Mouse (Mus musculus): ENCODE data around the gene Chmp5.

Gene Chmp5

DNA sequence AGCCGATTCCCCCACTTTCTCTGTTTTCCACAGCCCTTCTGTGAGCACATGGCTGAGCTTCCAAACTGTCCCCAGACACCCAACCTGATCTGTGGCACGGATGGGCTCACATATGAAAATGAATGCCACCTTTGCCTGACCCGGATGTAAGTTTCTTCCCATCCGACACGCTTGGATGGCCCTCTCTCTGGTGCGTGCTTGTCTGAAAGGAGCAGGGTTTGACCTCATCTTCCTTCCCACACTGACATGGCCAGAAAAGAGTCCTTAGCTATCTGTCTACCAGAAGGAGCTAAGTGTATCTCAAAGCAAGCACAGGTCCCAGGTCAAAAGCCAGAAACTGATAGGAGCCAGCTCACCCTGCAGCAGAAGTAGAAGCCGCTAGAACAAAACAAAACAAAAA is 19.2 kb upstream of the Chmp5 start:
- no peak; the same call in 1 of the 2 replicates for TF ChIP-seq GATA4 (IDR thresholded peaks at IDR 0.05; ENCODE audit: insufficient replicate concordance, low read length)

DNA sequence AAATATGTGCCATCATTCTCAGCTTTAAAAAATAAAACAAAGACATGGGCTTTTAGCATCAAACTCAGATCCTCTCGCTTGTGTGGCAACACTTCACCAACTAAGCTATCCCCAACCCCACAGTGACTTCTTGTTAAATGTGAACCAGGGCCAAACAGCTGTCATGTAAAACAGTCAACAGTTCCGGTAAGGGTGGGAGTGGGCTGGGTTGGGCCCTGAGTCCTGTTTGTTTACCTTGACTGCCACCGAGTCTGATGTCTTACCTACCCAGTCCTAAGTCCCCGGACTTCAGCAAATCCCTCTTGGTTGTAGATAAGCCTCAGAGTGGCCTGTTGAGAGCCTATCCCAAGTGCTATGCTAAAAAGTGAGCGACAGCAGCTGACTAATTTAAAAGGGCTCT is 14.5 kb upstream of the Chmp5 start:
- no peak for TF ChIP-seq GATA4 (IDR thresholded peaks at IDR 0.05; ENCODE audit: insufficient replicate concordance, low read length)

DNA sequence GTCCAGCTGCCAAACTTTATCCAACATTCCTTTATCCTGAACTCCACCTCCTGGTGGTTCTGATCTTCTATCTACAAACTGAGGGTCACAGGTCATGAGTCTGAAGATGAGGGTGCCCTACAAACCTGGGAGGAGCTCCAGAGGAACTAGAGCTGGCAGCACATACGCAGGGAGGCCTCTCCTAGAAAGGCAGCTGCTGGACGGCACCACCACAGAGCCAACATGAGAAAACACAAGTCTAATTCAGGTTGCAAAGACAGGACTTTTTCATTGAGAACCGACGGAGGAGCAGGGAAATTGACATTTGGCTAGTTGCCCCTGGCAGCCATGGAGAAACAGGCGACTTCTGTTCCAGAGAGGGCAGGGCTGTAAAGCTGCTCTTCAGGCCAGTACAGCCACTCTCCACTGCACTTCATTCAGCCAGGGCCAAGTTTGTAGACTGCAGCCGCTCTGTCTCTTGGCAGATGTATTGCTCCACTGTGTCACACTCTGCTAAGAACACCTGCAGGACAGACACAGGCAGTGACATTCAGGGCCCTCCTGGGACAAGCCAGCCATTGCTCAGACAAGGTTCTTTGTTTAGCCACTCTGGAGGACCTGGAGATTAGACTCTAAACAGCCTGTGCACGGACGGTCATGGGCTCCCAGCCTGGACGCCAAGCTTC is 11.9 kb upstream of the Chmp5 start:
- TF ChIP-seq GATA4 (IDR thresholded peaks at IDR 0.05; ENCODE audit: insufficient replicate concordance, low read length): no peak

DNA sequence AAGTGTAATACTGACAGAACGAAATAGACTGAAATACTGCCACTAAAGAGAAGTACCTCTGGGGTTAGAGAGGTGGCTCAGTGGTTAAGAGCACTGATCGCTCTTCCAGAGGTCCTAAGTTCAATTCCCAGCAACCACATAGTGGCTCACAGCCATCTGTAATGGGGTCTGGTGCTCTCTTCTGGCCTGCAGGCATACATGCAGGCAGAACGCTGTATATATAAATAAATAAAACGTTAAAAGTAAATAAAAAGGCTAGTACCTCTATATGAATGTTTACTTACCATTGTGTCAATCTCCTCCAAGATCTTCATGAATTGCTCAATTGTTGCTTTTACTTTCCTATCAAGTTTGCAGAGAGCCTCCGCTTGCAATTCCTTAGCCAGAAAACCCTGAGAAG is 9.4 kb upstream of the Chmp5 start:
- no peak for TF ChIP-seq GATA4 (IDR thresholded peaks at IDR 0.05; ENCODE audit: insufficient replicate concordance, low read length)

DNA sequence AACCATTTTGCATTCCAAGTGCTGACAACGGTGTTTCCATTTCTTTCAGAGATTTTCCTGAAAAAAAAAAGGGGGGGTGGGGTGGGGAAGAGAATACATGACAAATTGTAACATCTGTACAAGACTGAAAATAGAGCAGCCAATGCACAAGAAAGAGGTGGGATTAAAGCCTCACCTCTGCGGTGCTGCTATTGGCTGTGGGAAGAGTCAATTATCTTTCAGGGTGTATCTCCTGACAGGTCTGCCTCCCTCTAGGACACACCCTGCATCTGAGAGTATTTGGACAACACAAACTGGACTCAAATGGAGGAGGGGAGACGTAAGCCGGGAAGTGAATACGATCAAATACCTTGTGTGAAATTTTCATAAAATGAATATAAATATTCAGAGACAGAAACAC is 4.6 kb upstream of the Chmp5 start:
- no peak for TF ChIP-seq GATA4 (IDR thresholded peaks at IDR 0.05; ENCODE audit: insufficient replicate concordance, low read length)

DNA sequence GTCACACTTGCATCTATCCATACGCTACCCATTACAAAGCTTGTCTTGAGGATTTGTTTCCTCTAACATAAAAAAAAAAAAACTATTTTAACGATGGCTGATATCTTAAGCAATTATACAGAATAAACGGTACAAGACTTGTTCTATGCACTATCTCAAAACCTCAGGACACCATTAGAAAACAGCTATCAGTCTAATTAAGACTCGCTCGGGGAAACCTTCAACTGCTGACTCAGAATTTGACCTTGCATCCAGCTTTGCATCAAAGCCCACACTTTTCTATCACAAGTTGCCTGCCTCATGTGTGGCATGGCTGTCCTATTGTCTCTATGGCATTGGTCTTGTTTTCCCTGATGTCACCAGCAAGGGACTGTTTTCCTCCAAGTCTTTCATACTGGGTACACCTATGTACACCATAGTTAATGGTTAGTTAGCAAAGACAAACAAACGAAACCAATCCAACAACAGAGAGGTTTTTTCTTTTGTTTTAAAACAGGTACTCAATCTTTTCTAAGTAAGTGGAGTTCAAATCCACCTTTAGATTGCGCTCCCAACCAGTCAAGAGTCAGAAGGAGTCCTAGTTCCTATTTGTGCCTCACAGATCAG is 1.6 kb upstream of the Chmp5 start:
- TF ChIP-seq GATA4 (IDR thresholded peaks at IDR 0.05; ENCODE audit: insufficient replicate concordance, low read length): no peak

DNA sequence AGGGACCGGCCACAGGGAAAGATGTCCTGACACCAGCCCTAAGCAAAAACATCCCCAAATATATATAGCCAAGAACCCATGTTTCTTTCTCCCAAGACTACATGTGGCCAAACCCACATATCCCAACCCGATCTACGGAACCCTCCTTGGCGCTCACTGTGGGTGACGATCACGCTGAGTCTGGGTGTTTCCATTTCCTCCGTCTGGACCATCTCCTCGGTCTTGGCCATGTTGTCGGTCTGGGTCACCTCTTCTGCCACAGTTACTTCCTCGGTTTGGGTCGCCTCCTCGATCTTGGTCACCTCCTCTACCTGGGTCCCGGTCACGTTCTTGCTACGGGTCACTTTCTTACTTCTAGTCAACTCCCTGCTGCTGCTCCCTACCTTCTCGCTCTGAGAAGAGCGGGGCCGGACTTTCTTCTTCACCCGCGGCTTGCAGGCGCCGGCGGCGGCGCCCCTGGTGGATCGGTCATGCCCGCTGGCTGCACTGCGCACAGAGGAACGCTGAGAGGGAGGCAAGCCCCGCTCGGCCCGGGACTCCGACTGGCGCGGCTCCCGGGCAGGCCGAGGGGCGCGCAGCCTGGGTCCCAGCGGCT is 545 bp upstream of the Chmp5 start:
- no peak for TF ChIP-seq GATA4 (IDR thresholded peaks at IDR 0.05; ENCODE audit: insufficient replicate concordance, low read length)

DNA sequence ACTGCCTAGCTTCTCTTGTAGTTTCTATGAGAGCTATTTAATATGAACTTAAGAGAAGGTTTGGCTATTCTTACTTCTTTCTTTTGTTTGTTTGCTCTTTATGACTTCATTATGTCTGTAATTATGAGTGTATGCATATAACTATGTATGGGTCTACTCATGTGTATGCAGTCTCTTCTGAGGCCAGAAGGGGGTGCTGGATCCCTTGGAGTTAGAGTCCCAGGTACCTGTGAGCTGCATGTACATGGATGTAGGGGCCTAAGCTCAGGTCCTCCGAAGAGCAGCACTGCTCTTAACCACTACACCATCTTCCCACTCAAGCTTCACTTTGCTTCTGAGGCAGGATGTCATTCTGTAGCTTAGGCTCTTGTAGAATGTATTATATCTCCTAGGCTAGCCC is 5.3 kb downstream of the Chmp5 start:
- TF ChIP-seq GATA4 (IDR thresholded peaks at IDR 0.05; ENCODE audit: insufficient replicate concordance, low read length): no peak

DNA sequence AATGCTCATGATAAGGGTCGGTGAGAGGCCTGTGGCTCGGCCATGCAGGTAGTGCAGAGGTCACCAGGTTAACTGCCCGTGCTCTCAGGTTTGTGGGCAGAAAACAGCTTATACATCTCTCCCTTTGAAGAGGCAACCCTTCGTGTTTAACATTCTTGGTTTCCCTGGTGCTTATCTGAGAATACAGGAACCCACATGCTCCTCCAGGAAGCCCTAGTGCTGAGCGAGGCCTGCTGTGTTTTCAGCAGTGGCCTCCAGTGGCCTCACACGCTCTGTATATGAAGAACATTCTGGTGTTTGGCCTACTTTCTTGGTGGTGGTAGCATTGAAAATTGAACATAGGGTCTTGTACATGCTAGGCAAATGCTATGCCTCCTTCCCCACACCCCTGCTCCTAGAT is 7.7 kb downstream of the Chmp5 start:
- TF ChIP-seq GATA4 (IDR thresholded peaks at IDR 0.05; ENCODE audit: insufficient replicate concordance, low read length): 0 out of 2 replicates have a peak, but pooled peaks have one; percentile 18

DNA sequence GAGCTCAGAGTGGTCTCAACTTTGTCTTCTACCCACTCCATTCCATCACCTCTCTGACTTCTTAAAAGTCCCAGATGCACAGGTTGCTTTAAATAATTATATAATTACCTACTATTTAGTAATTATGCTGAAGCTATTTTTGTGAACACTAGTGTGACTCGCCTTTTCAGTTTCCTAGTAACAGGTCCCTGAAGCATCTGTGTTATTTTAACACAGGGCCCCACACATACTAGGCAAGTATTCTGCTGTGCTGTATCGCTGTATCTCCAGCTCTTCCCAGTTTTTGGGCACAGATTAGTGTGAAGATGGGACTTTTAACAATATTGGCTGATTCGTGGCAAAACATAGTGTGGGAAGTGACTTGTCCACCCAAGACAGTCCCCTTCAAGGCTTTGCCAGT is 15.3 kb downstream of the Chmp5 start:
- TF ChIP-seq GATA4 (IDR thresholded peaks at IDR 0.05; ENCODE audit: insufficient replicate concordance, low read length): no peak

DNA sequence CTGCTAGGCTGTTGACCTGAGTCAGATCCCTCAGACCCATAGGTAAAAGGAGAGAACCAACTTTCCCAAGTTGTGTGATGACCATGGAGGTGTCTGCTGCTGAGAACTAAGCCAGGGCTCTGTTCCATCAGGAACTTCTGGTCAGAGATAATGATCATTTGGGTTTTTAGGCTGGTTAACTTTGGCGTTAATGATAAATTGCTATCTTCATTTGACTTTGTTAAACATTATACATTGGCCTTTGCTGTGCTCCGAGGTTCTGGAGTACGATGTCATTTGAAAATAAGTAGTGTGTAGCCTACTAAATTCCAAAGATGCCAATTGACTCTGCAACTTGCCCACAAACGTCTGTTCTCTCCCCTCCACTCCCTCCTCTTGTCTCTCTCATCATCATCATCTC is 21.0 kb downstream of the Chmp5 start:
- TF ChIP-seq GATA4 (IDR thresholded peaks at IDR 0.05; ENCODE audit: insufficient replicate concordance, low read length): no peak

DNA sequence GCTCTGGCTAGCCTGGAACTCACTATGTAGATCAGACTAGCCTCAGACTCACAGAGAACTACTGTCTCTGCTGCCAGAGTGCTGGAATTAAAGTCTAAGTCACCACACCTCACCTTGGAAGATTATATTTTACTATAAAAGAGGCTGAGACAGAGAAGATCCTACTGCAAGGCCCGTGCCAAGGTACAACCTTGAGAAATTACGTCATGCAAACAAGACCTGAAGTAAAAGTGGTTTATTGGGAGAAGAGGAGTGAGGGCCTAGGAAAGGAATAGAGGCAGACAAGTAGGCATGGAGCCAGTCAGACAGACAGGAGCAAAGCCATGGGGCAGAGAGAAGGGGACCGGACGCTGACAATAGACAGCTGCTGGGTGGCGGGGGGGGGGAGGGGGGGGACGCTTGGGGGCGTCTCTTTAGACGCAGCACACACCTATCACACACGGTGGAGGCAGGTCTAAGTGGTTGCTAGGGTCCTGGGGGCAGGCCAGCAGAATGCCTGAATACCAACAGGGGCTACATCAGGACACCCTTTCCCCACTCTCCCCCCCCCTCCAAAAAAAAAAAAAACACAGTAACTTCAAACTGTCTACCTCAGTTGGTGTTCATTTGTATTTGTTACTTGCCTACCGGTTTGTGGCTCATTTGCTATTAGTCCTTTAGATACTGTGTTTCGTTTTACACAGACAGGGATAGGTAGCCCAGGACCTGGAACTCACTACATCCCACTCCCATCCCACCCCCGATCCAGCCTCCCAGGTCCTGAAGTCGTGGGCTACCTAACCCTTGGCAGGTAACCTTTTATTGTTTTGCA is 21.8 kb downstream of the Chmp5 start:
- TF ChIP-seq GATA4 (IDR thresholded peaks at IDR 0.05; ENCODE audit: insufficient replicate concordance, low read length): no peak

DNA sequence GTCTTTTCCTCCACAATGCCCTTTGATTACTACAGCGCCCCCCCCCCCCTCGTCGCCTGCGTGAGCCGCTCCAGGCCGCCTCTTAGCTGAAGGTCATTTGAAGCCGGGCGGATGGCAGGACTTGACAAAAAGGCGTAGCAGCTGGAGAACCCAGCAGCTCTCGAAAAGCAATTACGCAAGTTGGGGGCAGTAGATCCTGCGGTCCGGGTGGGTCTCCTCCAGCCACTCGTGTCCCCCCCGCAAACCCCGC is 22.3 kb downstream of the Chmp5 start:
- no peak for TF ChIP-seq GATA4 (IDR thresholded peaks at IDR 0.05; ENCODE audit: insufficient replicate concordance, low read length)

DNA sequence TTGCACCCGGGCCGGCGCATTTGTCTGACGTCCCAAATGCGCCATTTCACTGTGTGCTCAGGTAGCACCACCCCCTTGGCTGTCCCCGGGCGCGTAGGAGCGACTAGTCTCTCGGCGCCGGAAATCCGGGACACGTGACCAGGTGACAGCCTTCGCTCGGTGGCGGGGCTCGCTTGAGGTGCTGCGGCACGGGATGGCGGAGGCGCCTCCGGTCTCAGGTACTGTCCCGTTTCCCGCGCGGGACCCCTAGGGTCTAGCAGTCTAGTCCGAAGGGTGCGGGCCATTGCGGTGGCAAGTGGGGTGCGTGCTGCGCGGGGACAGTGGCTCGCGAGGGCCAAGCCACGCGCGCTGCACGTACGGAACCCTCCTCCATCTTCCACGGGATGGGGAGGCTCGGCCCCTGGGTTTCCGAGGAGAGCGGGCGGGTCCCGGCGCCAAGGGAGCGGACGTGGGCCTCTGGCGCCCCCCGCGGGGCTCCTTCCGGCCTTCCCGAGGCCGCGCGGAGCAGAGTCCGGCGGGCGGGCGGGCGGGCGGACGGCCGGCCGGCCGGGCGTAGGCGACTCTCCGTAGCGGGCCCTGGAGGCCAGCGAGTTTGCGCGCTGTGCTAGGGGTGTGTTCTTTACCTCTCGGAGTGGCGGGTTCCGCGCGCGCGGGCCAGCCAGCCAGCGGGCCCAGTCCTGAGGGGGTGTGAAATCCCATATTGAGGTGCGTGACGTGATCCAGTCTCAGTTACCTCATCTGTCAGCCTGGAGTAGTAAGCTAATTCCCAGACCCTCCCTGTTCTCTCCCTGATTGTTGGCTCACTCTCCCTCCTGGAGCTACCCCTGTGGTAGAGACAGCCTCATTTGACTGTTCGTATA is 22.9 kb downstream of the Chmp5 start, which contains the start of gene Nfx1:
Gene Nfx1 (plus strand): TSS at position 65 of the 860 bp plus-strand sequence.
- TF ChIP-seq GATA4 (IDR thresholded peaks at IDR 0.05; ENCODE audit: insufficient replicate concordance, low read length): peak; percentile 6; the same call in 1 of the 2 replicates

DNA sequence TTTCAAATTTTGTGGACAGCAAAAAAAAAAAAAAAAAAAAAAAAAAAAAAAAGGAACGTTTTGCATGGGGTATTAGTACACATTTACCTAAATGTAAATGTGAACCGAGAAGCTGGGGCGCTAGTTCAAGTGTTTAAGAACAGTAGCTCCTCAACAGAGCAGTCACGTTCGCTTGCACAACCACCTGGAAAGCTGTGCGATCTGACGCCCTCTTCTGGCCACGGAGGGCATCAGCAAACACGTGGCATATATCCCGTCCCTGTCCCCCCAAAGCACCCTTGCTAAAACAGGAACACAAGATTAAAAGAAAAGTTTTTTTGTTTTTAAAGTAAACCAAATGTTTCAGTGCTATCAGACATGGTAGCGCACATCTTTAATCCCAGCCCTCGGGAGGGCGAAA is 23.5 kb downstream of the Chmp5 start:
- no peak for TF ChIP-seq GATA4 (IDR thresholded peaks at IDR 0.05; ENCODE audit: insufficient replicate concordance, low read length)

All from liver, adult (tissue).